Mouse (Mus musculus) ES-E14 (cell line): ENCODE results near the gene C77080.

Experiments used
- CHD2 ChIP-seq: IDR thresholded peaks from 2 replicates; pipeline ENCODE4 v1.6.1; 2014; ENCODE audit warnings: mild to moderate bottlenecking, low read depth, low read length, inconsistent platforms
- HCFC1 ChIP-seq: IDR thresholded peaks from 2 replicates; pipeline ENCODE4 v1.6.1; 2012; ENCODE audit warnings: low read length, inconsistent platforms, borderline replicate concordance; ENCODE audit not compliant: insufficient read depth
- MAFK ChIP-seq: IDR thresholded peaks from 2 replicates; pipeline ENCODE4 v1.6.1; 2014; ENCODE audit warnings: mild to moderate bottlenecking, low read depth, low read length, inconsistent platforms; ENCODE audit not compliant: insufficient read depth

DNA sequence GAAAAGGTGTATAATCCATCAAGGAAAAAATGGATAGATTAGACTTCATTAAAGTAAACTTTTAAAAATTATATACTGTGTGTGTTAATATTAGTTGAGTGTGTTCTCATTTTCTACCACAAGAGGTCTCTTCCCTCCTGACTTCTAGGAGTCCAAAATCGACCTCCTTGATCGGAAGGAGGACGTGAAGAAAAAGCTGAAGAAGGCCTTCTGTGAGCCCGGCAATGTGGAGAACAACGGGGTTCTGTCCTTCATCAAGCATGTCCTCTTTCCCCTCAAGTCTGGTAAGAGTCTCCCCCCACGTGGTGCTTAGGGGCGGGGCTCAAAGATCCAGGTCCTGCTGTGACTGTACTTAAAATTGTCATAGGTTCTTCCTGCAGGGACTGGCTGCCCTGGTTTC, 51.7 kb downstream of the C77080 start:
- TF ChIP-seq HCFC1, result no peak
- no peak for TF ChIP-seq CHD2
- no peak for TF ChIP-seq MAFK
